Mouse (Mus musculus): ENCODE data around the gene Ctnna3. TPM values are rescaled to one million over a fixed set of nuclear protein-coding genes. Genes with fewer than 3 reads are reported as not detected.
"Not testable (repeated sequence)": the region's sequence is repeated elsewhere in the genome, so short reads cannot be mapped to it uniquely, and the experiment has no call there.

Gene Ctnna3
- polyA plus RNA-seq, 1 experiment = 0.17 TPM

GRCm38 (mm10) chr10:65013525-65013924 is 1583.6 kb downstream of the Ctnna3 start:
- H3K79me2 ChIP-seq (ENCODE audit: control insufficient read depth, insufficient read depth) = no peaks in the 10 kb centered on the region
- TF ChIP-seq REST (IDR thresholded peaks at IDR 0.05; ENCODE audit: insufficient read depth, insufficient read length) (no peak), CEBPB (IDR thresholded peaks at IDR 0.05; ENCODE audit: insufficient read depth, poor library complexity, severe bottlenecking) (no peak), USF1 (IDR thresholded peaks at IDR 0.05; ENCODE audit: low read depth) (no peak), TCF3 (IDR thresholded peaks at IDR 0.05; ENCODE audit: insufficient read length, low read depth) (no peak), POLR2A (IDR thresholded peaks at IDR 0.05; ENCODE audit: insufficient read length, low read depth) (no peak), E2F4 (IDR thresholded peaks at IDR 0.05; ENCODE audit: insufficient read depth) (no peak), POLR2AphosphoS2 (IDR thresholded peaks at IDR 0.05; ENCODE audit: insufficient read length, low read depth) (no peak), TCF12 (IDR thresholded peaks at IDR 0.05; ENCODE audit: insufficient read depth, poor library complexity, severe bottlenecking) (no peak), SRF (IDR thresholded peaks at IDR 0.05; ENCODE audit: control insufficient read depth, insufficient read length, low read depth) (no peak)
- H3K27me3 ChIP-seq (ENCODE audit: control insufficient read depth, insufficient read depth, insufficient read length) = no peaks in the 10 kb centered on the region

GRCm38 (mm10) chr10:65022667-65023066 is 1592.8 kb downstream of the Ctnna3 start:
- no peak overlapping the region for H3ac ChIP-seq (ENCODE audit: control insufficient read depth, insufficient read length)
- no peaks in the 10 kb centered on the region for H3K79me2 ChIP-seq (ENCODE audit: control insufficient read depth, insufficient read depth)
- no peaks in the 10 kb centered on the region for H3K27me3 ChIP-seq (ENCODE audit: control insufficient read depth, insufficient read depth, insufficient read length)
- H3K4me2 ChIP-seq (ENCODE audit: low read depth) = no peak overlapping the region
- H3K36me3 ChIP-seq (ENCODE audit: control insufficient read depth, insufficient read depth) = no peaks in the 10 kb centered on the region
- no peak overlapping the region for H3K4me3 ChIP-seq
- TF ChIP-seq TCF12 (IDR thresholded peaks at IDR 0.05; ENCODE audit: insufficient read depth, poor library complexity, severe bottlenecking) = no peak
- no peak for TF ChIP-seq E2F4 (IDR thresholded peaks at IDR 0.05; ENCODE audit: insufficient read depth)

More at GRCm38 (mm10) chr10:65013525-65013924, 1583.6 kb downstream of the Ctnna3 start:
- no peaks in the 10 kb centered on the region for H3K36me3 ChIP-seq (ENCODE audit: control insufficient read depth, insufficient read depth)
- no peak overlapping the region for H3K4me2 ChIP-seq (ENCODE audit: low read depth)
- H3K4me3 ChIP-seq = no peak overlapping the region
- H3ac ChIP-seq (ENCODE audit: control insufficient read depth, insufficient read length) = no peak overlapping the region

GRCm38 (mm10) chr10:65033516-65033915 is 1603.6 kb downstream of the Ctnna3 start:
- H3K27me3 ChIP-seq (ENCODE audit: control insufficient read depth, insufficient read depth, insufficient read length); H3K4me3 ChIP-seq; H3K79me2 ChIP-seq (ENCODE audit: control insufficient read depth, insufficient read depth); H3K4me2 ChIP-seq (ENCODE audit: low read depth); H3K36me3 ChIP-seq (ENCODE audit: control insufficient read depth, insufficient read depth); H3ac ChIP-seq (ENCODE audit: control insufficient read depth, insufficient read length): not testable (repeated sequence)

Other genes starting within 250 kb of the Ctnna3 start
- 7.9 TPM for gene Mypn, start 226.1 kb upstream of the Ctnna3 start, polyA plus RNA-seq (2012; fragmentation: generic; extraction: Trizol)
- 13.6 TPM for gene Herc4, start 186.3 kb upstream of the Ctnna3 start, polyA plus RNA-seq (2012; fragmentation: generic; extraction: Trizol)
- 2.4 TPM for gene Sirt1, start 48.4 kb upstream of the Ctnna3 start, polyA plus RNA-seq (2012; fragmentation: generic; extraction: Trizol)
- 2.4 TPM for gene Dnajc12, start 47.7 kb upstream of the Ctnna3 start, polyA plus RNA-seq (2012; fragmentation: generic; extraction: Trizol)
- gene Gm7075, start 8.3 kb upstream of the Ctnna3 start, polyA plus RNA-seq (2012; fragmentation: generic; extraction: Trizol) = not detected

All from myocyte (in vitro differentiated cells).